15 mouse cellular contexts compared by ENCODE assay signal in the genomic region with DNA sequence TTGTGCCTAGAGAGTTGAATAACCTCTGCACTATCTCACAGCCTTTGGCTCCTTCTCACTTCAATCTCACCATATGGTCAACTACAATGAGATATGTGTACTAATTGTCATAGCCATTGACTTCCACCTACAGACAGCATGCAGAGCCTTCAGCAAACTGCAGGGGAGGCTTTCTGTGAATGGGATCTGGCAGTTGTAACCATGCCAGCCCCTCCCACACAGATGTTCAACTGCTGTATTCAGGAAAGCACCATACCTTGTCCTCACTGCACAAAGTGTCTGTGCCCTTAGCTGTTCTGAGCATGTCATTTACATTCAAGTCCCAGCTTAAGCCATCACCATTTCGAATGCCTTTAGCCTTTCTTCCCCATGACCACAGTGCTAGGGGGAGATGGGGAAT.
"Had no signal": no experiment of that assay in that cellular context is flagged by ENCODE, and none has a peak within 500 bp of the region (broad histone marks: within the 10 kb centered on the region; RNA-seq: fewer than 3 reads in every experiment).

No protein-coding gene starts in this region.

- DNase-seq: kidney, adult 2 months; kidney, postnatal 14 days; lung, postnatal 14 days; right cerebral cortex, postnatal 14 days; thymus, postnatal 4 days had no signal

- H3K9me3 ChIP-seq: kidney, embryonic 15.5 days; limb, embryonic 12.5 days; lung, embryonic 15.5 days; megakaryocyte, embryonic 14.5 days; midbrain, embryonic 15.5 days; neural tube, embryonic 12.5 days had no signal

- ATAC-seq: midbrain, embryonic 15.5 days had no signal

- H3K27me3 ChIP-seq: kidney, embryonic 15.5 days; limb, embryonic 12.5 days; lung, embryonic 15.5 days; megakaryocyte, embryonic 14.5 days; neural tube, embryonic 12.5 days had no signal

- H3K36me3 ChIP-seq: kidney, embryonic 15.5 days; limb, embryonic 12.5 days; lung, embryonic 15.5 days; midbrain, embryonic 15.5 days; neural tube, embryonic 12.5 days had no signal

- H3K4me3 ChIP-seq: kidney, embryonic 15.5 days; left cerebral cortex, adult 2 months; limb, embryonic 12.5 days; lung, embryonic 15.5 days; megakaryocyte, embryonic 14.5 days; midbrain, embryonic 15.5 days; neural tube, embryonic 12.5 days had no signal

- H3K4me2 ChIP-seq: kidney, embryonic 15.5 days; limb, embryonic 12.5 days; liver, embryonic 11.5 days; lung, embryonic 15.5 days; midbrain, embryonic 11.5 days; midbrain, embryonic 15.5 days; neural tube, embryonic 12.5 days had no signal

- H3K27ac ChIP-seq: kidney, embryonic 15.5 days; left cerebral cortex, adult 2 months; limb, embryonic 12.5 days; lung, embryonic 15.5 days; macrophage; midbrain, embryonic 15.5 days; neural tube, embryonic 12.5 days had no signal

- H3K4me1 ChIP-seq: lung, embryonic 15.5 days; megakaryocyte, embryonic 14.5 days; midbrain, embryonic 15.5 days; neural tube, embryonic 12.5 days had no signal

- H3K9ac ChIP-seq: kidney, embryonic 15.5 days; limb, embryonic 12.5 days; lung, embryonic 15.5 days; midbrain, embryonic 15.5 days; neural tube, embryonic 12.5 days had no signal
